Mouse (Mus musculus): ENCODE data around the gene Ap1m2.

Ap1m2 gene

DNA sequence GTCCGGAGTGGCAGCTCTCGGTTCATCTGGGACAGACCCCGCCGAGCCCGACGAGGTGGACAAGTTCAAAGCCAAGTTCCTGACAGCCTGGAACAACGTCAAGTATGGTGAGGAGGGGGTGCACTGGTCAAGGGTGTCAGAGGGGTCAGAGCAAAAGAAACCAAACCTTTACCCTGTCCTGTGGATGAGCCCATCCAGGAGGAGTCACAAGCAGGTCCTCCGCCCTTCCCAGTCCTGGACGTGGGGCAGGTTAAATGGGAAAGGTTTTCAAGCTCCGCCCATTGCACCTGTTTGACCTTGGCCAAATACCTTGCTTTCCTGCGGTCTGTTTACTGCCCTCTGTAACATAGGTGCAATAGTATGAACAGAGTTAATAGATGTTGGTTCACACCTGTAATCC is 46.5 kb downstream of the Ap1m2 start:
- CTCF ChIA-PET: interaction anchor here (2.1 kb wide), 1 partner anchor 25 kb away, joined by 8 read pairs; the partner anchor contains the start of gene Keap1

DNA sequence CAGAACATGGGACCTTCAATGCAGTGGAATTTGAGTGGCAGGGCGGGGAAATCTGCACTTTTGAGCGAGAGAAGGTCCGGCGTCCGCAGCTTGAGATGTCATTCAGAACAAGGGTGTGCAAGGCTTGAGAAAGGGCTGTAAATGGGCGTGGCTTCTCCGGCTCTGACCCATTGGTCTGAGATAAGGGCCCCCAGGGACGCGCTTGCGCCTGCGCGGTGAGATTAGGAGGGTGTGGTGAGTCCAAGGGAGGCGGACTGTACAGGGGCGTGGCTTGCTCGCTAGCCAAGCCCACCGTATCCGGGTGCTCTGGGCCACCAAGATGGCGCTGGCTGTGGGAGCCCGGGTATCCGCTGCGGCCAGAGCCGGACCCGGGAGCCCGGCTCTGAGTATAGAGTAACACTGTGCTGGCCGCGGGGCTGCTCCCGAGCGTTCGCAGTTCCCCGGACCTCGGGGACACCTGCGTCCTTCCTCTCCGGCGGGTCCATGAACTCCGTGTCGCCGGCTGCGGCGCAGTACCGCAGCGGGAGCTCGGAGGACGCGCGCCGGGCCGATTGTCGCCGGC is 47.1 kb downstream of the Ap1m2 start, which contains the start of gene Atg4d:
TSS of gene Atg4d (plus strand) at position 294 of the 562 bp plus-strand sequence.
- CTCF ChIA-PET: interaction anchor here (0.6 to 2.1 kb wide), 3 partner anchors 24 to 857 kb away, joined by 3 to 8 read pairs (median 3); partner anchors contain the start of gene Keap1

DNA sequence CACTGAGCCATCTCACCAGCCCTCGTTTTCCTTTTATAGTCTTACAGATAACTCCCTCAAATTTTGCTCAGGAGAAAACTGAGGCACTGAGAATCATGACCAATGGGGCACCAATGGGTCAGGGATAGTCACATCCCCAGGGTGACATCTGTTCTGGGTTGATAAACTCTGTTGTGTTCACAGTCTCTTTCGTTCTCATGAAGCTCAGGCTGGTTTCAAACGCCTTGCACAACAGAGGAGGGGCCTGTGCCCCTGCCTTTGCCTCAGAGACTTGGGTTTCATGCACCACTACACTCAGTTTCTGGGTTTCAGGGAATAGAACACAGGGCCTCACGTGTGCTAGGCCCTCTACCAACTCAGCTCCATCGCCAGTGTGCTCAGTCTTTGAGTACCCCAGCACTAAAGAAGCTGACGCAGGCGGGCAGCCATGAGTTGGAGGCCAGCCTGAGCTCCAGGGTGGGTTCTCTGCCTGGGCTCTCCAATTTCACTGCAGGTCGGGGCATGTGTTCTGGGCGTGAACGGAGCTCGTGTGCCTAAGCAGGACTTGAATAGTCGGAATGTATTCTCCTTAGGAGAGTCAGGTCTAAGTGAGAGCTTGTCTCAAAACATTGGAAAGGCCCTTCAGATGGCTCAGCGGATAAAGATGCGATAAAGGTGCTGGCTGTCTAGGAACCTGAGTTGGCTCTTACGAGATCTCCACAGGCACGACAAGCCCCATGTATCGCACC is 47.7 kb downstream of the Ap1m2 start:
- CTCF ChIA-PET: interaction anchor here (0.6 to 2.1 kb wide), 3 partner anchors 24 to 858 kb away, joined by 3 to 8 read pairs (median 3); partner anchors contain the start of gene Keap1

- CTCF ChIA-PET: no interaction called here
These were observed 50.3 kb downstream of the Ap1m2 start for GRCm38 (mm10) chr9:21261831-21262230.

- CTCF ChIA-PET: interaction anchor here (0.7 kb wide), 1 partner anchor 16 kb away, joined by 3 read pairs; no protein-coding TSS in a partner anchor
These were observed 51.6 kb downstream of the Ap1m2 start for GRCm38 (mm10) chr9:21260491-21261040.

DNA sequence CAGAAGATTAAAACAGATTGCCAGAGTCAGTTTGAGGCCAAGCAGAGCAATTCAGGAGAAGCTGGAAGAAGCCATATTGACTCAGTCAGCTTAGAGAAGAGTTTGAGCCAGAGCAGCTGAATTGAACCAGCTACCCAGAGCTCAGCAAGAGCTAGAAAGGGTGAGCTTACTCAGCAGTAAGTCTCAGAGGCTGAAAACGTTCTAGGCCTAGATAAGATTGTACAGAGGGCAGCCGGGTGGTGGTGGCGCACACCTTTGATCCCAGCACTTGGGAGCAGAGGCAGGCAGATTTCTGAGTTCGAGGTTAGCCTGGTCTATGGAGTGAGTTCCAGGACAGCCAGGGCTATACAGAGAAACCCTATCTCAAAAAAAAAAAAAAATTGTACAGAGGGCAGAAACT is 55.8 kb downstream of the Ap1m2 start:
- CTCF ChIA-PET: interaction anchor here (0.6 kb wide), 1 partner anchor 256 kb away, joined by 8 read pairs; no protein-coding TSS in a partner anchor

GRCm38 (mm10) chr9:21254690-21255089 is 57.4 kb downstream of the Ap1m2 start:
- CTCF ChIA-PET: no interaction called here

DNA sequence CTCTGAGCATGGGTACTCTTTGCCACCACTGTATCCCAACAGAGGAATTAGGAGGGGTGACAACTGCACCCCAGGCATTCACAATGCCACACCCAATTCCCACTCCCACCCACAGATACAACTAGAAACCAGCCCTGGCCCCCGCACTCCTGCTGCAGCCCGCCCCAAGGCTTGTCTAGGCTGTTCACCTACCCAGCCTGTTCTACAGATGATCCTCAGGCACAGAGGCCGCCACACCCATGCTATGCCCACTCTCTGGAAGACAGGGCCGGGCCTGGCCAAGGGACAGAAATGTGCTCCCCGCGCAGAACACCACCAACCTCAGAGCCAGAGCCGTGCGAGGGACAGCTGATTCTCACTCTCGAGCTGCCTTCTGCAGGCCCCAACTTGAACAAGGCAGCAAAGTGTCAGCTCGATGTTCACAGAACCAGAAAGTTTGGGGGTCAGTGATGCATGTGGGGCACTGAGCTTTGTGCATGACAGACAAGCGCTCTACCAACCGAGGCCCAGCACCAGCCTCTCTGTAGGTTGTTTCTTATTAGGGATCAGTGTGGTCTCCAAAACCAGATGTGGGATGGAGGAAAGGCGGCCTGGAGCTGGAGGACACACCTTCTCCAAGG is 60.9 kb downstream of the Ap1m2 start:
- CTCF ChIA-PET: no interaction called here

DNA sequence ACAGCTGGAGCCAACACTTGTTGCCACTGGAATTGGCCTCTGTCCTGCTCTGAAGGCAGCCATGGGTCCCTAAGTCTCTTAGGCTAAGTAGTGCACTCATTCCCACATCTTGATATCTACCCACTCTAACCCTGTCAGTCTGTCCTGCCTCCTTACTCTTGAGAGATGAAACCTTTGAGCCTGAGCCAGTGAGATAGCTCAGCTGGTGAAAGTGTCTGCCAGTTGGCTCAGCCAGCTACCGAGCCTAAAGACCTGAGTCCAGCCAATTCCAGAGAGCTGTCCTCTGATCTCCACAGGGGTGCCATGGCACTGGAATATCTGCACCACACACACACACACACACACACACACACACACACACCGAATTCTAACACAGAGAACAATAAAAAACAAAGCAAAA is 61.6 kb downstream of the Ap1m2 start:
- CTCF ChIA-PET: no interaction called here

DNA sequence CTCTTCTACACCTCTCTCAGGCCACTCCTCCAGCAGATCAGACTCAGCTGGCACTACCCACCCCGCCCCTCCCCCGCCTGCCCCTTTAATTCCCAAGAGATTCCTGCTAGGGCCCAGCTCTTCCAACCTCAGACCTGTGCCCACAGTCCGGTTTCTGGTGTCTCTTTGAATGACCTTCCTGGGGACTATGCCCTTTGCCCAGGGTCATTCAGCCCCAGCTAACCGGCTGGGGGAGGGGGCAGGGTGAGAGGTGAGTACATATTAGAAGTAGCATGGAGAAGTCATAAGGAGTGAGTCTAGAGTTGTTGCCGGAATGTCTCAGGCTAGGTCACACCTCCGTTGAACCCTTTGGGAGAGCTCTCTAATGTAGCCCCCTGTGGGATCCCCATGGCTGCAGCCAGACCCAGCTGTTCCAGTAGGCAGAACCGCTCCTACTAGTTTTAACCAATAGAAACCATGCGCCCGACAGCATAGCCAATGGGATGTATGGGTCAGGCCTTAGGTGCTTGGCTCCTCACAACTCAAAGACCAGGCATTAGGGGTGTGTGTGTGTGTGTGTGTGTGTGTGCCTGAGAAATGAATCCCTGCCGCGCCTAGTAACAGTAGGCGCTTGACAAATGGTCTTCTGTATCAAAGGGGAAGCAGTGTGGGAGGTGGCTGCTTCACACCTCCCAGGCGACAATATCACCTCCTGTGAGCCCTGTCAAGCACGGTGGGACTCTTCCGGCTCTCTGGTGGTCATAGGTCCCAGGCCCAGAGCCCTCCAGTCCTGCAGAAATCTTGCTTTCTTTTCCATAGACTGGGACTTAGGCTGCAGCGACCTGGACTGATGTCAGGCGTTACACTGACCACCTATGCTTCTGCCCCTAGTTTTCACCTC is 62.3 kb downstream of the Ap1m2 start:
- CTCF ChIA-PET: no interaction called here

GRCm38 (mm10) chr9:21248326-21248725 is 63.8 kb downstream of the Ap1m2 start, which contains the start of gene S1pr5:
TSS of gene S1pr5 (minus strand) at chr9:21248443.
- CTCF ChIA-PET: no interaction called here

DNA sequence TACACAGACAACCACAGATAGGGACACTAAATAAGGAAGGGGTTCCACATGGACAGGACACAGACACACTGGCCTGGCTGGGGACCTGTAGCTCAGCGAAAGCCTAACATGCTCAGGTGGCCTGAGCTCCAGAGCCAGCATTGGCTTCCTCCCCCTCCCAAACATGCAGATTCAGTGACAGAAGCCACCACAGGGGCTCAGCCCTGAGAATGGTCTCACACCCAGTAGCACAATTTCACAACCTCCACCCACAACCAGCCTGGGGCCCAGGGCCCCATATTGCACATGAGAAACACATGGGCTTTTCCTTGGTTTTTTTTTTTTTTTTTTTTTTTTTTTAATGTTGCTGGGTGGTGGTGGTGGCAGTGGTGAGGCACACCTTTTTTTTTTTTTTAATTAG is 65.8 kb downstream of the Ap1m2 start:
- CTCF ChIA-PET: interaction anchor here (0.6 kb wide), 1 partner anchor 67 kb away, joined by 22 read pairs; no protein-coding TSS in a partner anchor

DNA sequence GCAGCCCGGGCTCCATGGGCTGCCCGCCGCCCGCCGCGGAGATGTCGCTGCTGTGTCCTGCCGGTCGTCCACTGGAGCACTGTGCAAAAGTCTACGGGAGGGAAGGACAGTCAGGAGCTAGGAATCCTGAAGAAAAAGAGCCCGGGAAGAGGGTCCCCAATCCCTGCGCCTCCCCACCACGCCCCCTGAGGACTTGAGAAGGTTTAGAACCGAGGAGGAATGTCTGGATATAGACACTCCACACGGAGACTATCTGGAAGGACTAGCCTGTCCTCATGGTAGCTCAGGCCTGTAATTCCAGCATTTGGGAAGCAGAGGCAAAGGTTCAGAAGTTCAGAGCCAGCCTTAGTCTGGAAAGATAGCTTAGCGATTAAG is 67.0 kb downstream of the Ap1m2 start:
- CTCF ChIA-PET: interaction anchor here (0.8 kb wide), 1 partner anchor 16 kb away, joined by 3 read pairs; no protein-coding TSS in a partner anchor

- CTCF ChIA-PET: interaction anchor here (0.8 kb wide), 1 partner anchor 16 kb away, joined by 3 read pairs; no protein-coding TSS in a partner anchor
These were observed 67.6 kb downstream of the Ap1m2 start for GRCm38 (mm10) chr9:21244428-21245112.
